Mouse (Mus musculus) right cerebral cortex, postnatal 36 days (tissue): ENCODE measurements around the gene Hspa8.
"Not testable (repeated sequence)": the region's sequence is repeated elsewhere in the genome, so short reads cannot be mapped to it uniquely, and the experiment has no call there.

ENCODE experiments used
- DNase-seq, 2 experiments: peaks; one replicate each; pipeline ENCODE4 v3.0.0; 2022; ENCODE audit warnings: low spot score in 2 of 2, mixed read lengths in 1 of 2

The Hspa8 gene

DNA sequence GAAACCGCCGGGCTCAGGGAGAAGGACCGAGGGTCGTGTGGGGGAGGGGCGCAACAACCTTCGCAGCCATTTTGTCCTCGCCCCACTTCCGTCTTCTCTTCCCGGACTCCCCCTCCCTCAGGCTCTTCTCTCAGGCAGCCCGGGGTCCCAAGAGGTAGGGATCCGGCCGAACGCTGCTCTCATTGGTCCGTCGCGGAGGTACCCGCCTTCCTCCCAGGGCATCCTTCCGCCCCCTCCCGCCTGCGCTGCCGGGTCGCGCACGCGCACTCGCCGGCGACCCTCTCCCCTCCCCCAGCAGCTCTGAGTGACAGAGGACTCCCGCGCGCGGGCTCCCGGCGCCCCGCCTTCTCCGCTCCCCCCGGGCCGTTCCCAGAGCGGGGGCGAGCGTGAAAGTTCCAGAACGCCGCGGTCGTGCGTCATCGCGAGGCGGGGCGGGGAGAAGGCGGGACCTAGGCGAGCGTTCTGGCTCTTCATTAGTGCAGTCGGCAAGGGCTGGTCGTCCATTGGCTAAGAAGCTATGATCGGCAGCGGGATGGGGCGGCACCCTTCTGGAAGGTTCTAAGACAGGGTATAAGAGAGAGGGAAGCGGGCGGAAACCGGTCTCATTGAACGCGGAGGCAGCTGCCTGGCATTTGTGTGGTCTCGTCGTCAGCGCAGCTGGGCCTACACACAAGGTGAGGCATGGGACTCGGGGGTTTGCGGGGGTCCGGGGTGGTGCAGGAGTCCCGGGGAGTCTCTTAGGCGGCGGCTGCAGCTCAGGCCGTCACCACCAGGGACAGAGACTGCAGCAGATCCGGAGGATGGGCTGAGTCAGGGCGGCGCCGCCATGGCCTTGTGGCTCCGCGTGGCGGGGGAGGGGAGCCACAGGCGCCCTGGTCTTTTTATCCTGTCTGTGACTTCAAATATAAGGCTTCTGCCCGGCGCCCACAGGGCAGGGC, at the start of gene Hspa8:
Gene Hspa8 (plus strand): TSS at position 310 of the 938 bp plus-strand sequence.
- DNase-seq = peak; percentile 100

DNA sequence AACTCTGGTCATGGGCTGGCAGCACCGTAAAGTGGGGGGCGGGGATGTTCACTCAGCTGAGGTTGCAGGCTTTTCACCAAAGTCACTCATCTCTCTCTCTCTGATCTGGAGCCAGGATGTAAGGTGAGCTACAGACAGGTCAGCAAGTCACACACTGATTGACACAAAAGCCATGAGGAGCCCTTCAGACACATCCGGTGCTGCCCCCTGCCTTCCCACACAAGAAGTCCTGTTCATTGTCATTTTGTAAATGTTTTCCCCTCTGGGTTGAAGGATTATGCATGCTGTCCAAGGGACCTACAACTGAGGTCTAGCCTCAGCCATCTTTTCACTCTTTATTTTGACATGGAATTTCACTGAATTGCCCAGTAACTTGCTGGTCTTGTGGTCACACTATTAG, 49.0 kb upstream of the Hspa8 start:
- no peak for DNase-seq

DNA sequence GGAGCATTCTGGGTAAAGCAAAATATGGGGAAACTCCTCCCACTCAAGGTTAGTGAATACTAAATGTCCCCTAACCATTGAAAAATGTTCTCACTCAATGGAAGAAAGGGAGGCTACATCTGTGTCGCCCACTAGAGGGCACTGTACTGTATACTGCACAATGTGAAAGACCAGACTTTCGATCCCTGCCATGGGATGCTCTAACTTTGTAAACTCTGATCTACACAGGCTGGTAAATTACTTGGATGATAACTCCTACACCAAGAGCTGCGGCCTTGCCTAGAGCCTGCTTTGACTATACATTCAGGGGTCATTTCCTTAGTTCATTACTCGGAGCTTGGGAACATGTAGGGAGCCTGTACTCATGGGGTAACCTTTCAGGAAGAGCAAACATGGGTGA, 44.4 kb upstream of the Hspa8 start:
- no peak for DNase-seq

DNA sequence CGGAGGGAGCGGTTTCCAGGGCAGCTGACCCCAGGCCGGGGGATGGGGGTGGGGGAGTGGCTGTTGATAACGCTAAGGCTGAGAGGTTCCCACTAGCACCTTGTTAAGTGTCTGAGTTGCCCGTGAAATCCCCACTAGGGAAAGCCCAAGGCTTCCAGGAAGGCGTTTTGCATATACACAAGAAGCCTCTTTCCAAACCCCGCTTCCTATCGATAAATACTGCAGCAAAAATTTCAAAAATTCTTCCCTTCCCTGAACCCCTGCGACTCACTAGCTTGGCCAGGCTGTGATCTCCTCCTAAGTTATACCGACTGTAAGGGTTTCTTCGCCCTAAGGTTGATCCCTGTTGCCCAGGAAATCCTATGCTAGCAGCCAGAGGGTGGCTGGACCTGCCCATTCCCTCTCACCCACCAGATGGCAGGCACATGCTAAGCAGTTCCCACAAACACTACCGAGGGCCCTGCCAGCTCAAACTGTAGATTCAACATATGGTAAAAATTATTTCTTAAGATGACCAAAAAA, 43.6 kb upstream of the Hspa8 start:
- DNase-seq = peak; percentile 34 to 70

DNA sequence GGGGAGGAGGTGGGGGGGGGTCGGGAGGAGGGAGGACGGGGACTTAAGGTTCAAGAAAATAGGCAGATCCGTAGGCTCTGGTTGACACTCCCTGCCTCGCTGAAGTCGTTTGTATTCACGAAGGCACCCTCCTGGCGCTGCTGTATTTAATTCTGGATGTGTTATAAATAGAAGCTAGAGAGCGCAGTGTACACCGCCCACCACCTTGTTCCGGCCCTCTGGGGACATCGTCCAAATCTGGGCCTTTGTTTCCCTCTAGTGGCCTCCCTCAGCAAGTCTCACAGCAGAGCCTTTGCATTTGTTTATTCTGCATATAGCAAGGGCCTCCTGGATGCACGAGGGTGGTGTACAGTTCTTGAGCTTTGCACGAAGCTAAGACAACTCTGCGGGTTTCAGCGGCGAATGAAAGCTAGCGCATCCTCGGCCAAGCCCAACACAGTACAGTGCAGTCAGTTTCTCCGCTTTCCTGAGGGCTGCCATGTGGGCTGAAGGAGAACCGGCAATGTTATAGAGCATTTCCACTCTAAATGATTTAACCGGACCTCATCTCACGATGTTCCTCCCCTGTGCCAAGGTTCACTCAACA, 43.0 kb upstream of the Hspa8 start:
- peak; percentile 86 to 92 for DNase-seq

DNA sequence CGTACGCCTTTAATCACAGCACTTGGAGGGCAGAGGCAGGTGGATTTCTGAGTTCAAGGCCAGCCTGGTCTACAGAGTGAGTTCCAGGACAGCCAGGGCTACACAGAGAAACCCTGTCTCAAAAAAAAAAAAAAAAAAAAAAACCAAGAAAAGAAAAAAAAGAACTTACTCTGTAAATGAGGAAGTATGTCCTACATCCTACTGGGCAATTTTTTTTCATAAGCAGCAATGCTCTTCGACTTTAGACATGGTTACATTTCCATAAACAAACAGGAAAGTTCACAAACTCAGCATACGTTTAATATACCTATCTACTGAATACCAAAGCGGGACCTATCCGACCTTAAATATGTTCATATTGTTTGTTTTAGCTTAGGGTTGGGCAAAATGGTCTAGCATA, 38.4 kb upstream of the Hspa8 start:
- DNase-seq = no peak

DNA sequence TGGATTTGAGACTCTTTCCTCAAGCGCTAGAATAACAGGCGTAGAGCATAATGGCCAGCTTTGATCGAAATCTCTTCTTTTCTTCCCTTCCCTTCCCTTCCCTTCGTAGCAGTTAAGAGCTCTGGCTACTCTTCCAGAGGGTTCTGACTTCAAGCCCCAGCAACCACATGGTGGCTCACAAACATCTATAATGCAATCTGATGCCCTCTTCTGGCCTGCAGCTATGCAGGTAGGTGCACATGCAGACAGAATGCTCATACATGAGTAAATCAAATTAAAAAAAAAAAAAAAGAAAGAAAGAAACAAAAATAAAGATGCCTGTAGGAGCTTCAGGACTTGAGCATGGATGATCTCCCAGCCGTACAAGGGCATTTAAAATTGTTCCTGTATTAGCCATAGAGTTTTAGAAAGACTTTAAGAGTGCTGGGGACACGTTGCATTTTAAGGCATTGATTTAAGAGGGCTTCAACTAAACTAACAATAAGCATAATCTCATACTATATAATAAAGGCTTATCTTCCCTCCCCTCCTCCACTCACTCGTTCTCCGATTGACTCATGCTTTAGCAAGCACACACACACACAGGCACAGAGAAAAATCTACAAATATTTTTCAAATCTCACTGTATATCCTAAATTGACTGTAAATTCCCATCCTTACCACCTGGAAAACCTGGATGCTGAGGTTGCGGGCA, 35.8 kb upstream of the Hspa8 start:
- no peak for DNase-seq

DNA sequence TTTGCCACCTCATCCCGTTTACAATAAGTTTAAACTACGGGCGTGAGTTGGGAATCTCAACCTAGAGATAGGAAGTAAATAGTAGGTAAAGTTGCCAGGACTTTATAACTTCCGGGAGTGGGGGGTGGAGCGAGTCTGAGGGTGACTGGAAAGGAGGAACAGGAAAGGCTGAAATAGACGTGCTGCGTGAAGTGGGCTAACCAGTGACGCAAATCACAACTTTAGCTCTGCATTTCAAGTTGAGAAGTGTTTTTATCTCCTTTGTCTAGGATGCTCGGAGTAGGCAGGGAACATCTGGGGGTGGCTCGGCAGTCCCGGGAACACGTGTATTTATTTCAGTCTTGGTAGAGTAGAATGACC, 35.2 kb upstream of the Hspa8 start:
- DNase-seq = peak; percentile 62 to 88

DNA sequence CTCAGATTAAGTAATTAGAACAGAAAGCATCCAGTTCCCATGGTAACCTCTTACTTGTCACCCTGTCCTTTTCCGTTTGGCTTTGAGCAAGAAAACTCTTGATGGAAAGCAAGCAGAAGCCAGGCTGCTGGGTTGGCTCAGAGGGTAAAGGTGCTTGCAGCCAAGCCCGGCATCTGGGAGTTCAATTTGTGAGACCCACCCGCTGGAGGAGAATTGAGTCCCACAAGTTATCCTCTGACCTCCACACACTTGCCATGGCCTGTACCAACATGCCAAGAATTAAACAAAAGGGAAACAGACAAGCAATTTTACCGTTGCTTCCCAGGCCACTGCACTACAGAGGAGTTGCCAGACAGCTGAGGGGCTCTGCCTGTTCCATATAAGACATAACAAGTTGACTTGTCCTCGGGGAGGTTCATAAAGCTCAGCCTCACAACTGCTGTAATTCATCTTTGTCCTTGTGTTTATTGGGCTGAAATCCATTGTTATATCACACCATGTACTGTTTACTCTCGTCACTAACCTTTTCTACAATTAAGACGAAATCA, 34.7 kb upstream of the Hspa8 start:
- no peak for DNase-seq

DNA sequence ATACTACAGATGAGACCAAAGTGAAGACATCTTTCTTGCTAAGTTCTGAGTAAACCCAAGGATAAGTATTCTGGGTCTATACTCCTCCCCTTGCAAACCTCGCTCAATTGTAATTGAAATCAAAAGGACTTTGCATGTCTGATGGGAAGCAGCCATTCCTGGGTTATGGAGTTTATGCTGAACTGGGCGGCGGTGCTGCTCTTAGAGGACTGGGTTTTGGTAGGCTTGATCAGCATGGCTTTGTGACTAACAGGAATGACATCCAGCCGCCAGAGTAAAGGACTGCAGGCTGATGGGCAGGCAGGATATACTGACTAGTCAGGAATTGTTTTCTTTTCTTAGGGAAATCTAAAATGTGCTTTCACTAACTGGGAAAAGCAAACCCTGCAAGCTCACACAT, 32.8 kb upstream of the Hspa8 start:
- no peak for DNase-seq

DNA sequence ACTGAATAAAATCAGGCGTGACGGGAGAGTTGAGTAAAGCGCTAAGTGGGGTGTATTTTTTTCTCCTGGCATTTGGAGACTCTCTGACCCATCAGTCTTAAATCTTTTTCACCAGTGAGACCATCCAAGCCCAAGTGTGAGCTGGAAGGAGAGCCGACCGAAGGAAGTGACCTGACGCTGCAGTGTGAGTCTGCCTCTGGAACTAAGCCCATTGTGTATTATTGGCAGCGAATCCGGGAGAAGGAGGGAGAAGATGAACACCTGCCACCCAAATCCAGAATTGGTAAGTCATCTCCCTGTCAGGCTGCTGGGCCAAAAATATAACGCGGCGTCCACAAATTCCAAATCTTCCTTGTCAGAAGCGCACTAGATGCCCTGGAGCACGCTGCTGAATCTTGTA, 28.5 kb upstream of the Hspa8 start:
- DNase-seq = no peak

DNA sequence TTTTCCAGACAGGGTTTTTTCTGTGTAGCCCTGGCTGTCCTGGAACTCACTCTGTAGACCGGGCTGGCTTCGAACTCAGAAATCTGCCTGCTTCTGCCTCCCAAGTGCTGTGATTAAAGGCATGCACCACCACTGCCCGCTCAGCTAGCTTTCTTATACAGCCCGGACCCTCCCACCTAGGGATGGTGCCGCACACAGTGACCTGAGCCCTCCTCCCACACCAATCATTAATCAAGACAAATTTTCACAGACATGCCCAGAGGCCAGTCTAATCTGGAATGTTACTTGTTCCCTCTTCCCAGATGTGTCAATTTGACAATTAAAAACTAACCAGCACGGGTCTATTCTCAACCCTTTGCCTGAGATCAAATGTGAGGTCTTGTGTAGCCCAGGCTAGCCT, 27.6 kb upstream of the Hspa8 start:
- not testable (repeated sequence) for DNase-seq

DNA sequence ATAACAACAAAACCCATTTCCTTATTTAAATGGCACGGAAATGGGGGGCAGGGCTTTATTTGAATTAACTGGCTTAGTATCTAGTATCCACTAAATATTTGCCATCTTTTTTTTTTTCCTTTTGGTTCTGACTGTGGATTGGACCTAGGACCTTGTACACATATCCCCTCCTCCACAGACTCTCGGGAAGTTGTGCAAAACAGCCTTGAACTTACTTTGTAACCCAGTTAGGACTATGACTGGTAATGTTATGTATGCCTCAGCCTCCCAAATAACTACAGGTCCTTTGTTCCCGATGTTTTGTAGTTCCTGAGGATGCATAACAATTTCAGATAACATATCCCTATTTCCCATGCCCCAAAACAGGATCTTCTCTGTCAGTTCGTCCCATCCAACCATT, 26.9 kb upstream of the Hspa8 start:
- DNase-seq = no peak

DNA sequence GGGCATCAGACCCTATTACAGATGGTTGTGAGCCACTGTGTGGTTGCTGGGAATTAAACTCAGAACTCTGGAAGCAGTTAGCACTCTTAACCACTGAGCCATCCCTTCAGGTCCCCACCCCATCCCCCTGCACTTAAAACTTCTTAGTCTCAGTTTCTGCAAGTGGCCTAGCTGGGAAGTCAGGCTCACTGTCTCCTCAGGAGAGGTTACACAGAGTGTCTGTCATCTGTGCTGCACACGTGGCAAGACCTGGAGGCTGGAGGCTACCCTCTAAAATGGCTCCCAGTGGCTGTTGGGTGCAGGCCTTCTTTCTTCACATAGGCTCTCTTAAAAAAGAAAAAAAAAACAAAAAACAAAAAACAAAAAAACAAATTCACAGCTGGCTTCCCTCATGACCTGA, 24.7 kb upstream of the Hspa8 start:
- no peak for DNase-seq

DNA sequence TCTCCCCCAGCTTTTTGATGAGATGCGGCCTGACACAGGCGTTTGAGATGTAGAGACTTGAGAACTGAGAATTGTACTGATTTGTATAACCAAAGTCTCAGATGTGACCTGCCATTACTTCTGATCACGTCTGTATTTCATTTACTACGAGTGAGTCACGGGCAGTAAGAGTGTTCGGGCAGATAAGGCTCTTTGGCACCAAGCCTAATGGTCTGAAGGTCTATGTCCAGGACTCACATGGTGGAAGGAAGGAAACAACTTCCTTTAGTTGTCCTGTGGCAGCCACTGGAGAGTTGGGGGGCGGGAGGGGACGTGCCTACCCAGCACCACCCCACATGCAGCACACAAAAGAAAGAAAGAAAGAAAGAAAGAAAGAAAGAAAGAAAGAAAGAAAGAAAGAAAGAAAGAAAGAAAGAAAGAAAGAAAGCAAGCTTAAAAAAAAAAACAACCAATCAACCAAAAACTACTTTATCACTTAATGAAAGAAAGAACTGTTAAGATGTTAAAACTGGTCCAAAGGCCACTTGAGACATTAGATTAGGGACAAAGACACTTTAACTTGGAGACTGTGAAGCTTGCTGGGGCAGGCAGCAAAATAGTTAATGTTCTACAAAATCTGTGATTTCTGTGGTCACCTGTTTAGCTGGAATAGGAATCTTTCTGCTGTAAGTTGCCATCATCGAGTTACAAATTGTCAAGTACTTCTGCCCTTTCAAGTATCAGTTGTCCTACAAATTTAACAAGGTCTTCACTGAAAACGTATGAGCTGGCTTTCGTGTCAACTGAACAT, 24.1 kb upstream of the Hspa8 start:
- DNase-seq = no peak

DNA sequence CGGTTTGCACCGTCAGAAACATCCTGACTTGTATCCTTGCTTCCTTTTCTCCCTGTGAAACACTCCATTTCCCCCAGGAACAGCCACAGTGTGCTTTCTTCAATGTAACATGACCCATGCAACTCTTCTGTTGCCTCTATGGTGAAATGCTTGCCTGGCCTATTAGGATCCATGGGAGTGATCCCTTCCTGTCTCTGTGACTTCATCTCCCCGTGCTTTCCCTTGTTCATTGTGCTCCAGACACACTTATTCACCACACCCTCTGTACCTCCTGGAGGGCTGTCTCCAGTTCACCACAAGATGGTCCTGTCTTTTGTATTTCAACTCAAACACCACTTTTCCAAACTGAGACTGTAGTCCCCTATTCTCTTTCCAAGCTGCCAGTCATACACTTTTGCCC, 20.7 kb upstream of the Hspa8 start:
- DNase-seq = no peak

DNA sequence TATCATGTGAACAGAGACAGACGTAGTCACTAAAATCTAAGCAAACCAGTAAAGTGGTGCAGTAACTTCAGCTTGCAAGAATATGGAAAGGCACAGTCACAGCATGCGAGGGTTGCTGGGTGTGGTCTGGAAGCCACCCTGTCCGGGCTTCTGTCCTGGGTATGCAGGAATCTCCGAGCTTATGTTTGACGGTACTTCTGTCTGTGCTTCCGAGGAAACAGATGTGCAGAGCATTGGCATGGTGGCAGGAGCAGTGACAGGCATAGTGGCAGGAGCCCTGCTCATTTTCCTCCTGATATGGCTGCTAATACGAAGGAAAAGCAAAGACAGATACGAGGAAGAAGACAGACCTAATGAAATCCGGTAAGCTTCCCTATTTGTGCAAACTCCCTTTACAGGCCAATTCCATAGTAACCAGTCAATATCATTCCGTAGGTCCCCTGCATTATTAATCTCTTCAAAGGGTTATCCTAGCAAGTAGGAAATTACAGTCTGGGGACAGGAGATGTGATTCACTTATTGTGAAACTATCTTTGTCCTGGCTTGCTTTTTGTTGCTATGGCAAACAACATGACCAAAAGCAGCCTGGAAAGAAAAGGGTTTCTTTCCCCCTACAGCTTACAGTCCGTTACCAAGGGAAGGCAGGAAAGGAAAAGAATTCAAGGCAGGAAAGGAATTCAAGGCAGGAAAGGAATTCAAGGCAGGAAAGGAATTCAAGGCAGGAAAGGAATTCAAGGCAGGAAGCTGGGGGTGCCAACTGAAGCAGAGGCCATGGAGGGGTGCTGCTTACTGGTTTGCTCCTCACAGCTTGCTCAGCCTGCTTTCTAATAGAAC, 19.7 kb upstream of the Hspa8 start:
- DNase-seq = no peak

DNA sequence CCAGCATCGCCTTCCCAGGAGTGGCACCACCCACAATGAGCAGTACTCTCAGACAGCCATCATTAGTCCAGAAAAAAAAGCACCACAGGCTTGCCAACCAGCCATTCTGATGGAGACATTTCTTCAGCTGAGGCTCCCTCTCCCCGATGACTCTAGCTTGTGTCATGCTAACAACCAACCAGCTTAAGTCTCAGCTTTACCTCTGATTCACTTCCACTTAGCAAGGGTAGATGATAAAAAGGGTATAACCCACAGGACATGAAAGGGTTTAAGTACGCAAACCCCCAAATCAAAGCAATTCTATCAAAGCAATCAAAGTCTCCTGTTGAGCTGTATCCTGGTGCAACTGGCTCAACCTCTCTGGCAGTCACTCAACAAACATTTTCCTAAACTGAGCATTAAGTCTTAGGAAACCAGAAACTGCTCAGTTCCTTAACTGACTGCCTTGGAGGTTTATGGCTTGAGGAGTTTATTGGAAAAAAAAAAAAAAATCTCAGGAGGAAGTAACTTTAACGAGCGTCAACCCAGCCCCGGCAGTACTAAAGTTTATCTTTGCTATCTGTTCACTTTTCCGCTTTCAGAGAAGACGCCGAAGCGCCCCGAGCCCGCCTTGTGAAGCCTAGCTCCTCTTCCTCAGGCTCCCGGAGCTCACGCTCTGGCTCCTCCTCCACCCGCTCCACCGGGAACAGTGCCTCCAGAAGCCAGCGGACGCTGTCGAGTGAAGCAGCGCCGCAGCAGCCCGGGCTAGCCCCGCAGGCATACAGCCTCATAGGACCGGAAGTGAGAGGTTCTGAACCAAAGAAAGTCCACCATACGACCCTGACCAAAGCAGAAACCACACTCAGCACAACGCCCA, 18.8 kb upstream of the Hspa8 start:
- DNase-seq = no peak

DNA sequence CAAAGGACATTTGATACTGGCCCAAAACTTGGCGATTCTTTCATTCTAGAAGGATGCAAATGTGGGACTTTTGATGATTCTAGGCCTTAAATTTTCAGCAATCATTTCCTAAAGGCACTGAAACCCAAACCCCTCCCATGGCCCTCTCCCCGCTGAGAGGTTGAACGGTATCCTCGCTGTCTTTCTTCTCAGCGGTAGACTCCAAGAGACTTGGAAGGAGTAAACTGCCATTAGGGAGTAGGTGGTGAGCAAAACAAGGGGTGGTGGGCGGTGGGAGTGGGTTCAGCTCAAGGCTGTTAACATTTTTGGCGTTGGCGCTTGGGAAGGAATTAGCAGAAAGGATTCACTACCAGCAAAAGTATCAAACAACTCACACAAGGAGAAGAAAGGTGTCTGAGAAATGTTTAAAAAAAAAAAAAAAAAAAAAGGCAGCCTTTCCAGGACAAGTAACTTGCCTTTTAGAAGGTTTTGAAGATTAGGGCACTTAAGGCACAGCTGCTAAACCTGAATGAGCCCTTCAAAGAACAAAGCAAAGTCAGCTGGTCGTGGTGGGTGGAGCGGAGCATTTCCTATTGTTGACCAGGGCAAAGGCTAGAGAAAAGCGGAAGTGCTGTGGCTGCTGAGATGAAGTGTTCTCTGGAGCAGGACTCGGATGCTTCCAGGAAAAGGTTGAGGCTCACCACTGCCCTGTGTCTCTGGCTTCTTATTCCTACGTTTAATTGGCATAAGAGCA, 17.0 kb upstream of the Hspa8 start:
- no peak for DNase-seq
